Mouse (Mus musculus) liver, postnatal 0 days (tissue): ENCODE measurements around the gene Trim2. TPM values are rescaled to one million over a fixed set of nuclear protein-coding genes. Genes with fewer than 3 reads are reported as not detected.

Experiments
- ATAC-seq: fragments of 200-750 bp; cut with Nextera tagmentation; 2 replicates; pipeline ENCODE4 v1.8.0; 2017; ENCODE audit warnings: mild to moderate bottlenecking, moderate library complexity
- DNase-seq: peaks from one replicate; pipeline ENCODE4 v3.0.0-alpha.2; 2016
- H3K27ac ChIP-seq: fragments of 300-500 bp; sonication (generic); 2 replicates; pipeline ENCODE4 v1.5.1; 2014; ENCODE audit warnings: antibody characterized with exemption, moderate library complexity, mild to moderate bottlenecking, low read depth
- H3K27me3 ChIP-seq: fragments of 300-500 bp; sonication (generic); 2 replicates; pipeline ENCODE4 v1.6.1; 2014; ENCODE audit warnings: low read length, control low read depth, mixed read lengths; ENCODE audit not compliant: insufficient read depth
- H3K36me3 ChIP-seq: fragments of 300-500 bp; sonication (generic); replicated peaks from 2 replicates; pipeline ENCODE4 v1.6.1; 2014; ENCODE audit warnings: mild to moderate bottlenecking, control low read depth, low read length, moderate library complexity, mixed read lengths; ENCODE audit not compliant: insufficient read depth
- H3K4me1 ChIP-seq: fragments of 300-500 bp; sonication (generic); 2 replicates; pipeline ENCODE4 v1.6.1; 2014; ENCODE audit warnings: antibody characterized with exemption, mild to moderate bottlenecking, control low read depth; ENCODE audit not compliant: insufficient read depth
- H3K4me2 ChIP-seq: fragments of 300-500 bp; sonication (generic); 2 replicates; pipeline ENCODE4 v1.6.1; 2014; ENCODE audit warnings: low read depth, mild to moderate bottlenecking, low read length, moderate library complexity, mixed read lengths
- H3K4me3 ChIP-seq: fragments of 300-500 bp; sonication (generic); 2 replicates; pipeline ENCODE4 v1.5.1; 2014; ENCODE audit warnings: low read depth, low read length
- H3K9ac ChIP-seq: fragments of 300-500 bp; sonication (generic); replicated peaks from 2 replicates; pipeline ENCODE4 v1.6.1; 2014; ENCODE audit warnings: mild to moderate bottlenecking, moderate library complexity
- H3K9me3 ChIP-seq: fragments of 300-500 bp; sonication (generic); 2 replicates; pipeline ENCODE4 v1.6.1; 2016; ENCODE audit warnings: mild to moderate bottlenecking, control low read depth, low read length, mixed read lengths
- CTCF ChIP-seq: sonication (generic); IDR thresholded peaks from 2 replicates; pipeline ENCODE4 v1.5.1; 2016; ENCODE audit warnings: antibody characterized with exemption, low read depth
- EP300 ChIP-seq: IDR thresholded peaks from 2 replicates; pipeline ENCODE4 v1.6.1; 2016; ENCODE audit warnings: antibody characterized with exemption, low read depth, mild to moderate bottlenecking
- WGBS: fragments of 180-500 bp; shearing (Covaris S2); extraction: QIAGEN DNeasy Blood & Tissue Kit; methylation state at CpG from one replicate; pipeline ENCODE4 v1.1.7; 2014; ENCODE audit not compliant: insufficient replicate concordance; 5-methylcytosine and 5-hydroxymethylcytosine counted together
- polyA plus RNA-seq: library from polyadenylated mRNA; unstranded; fragments of >200 nt; fragmentation: Nextera tagmentation; extraction: Ambion mirVana; gene quantifications from 2 replicates; pipeline ENCODE4 v1.2.1, GENCODE M21; 2015

Trim2 gene
- polyA plus RNA-seq, 1 experiment from 2014 or later, result 2.7 TPM

- Histone ChIP-seq H3K27me3 (peaks cover 16% of the 10 kb centered on the region), H3K4me2 (peak overlapping the region; percentile 57), H3K27ac (no peak overlapping the region), H3K4me3 (peak overlapping the region; percentile 17; the same call in 1 of the 2 replicates), H3K36me3 (no peaks in the 10 kb centered on the region), H3K9ac (no peak overlapping the region), H3K9me3 (no peaks in the 10 kb centered on the region), H3K4me1 (peaks cover 5% of the 10 kb centered on the region; the same call in 1 of the 2 replicates)
- ATAC-seq, result no peak
- no peak for DNase-seq
- WGBS, result 13% methylated on average over 9 of the region's 9 CpGs
- TF ChIP-seq EP300, result no peak
- TF ChIP-seq CTCF, result no peak
Observed at GRCm38 (mm10) chr3:84220326-84220725, 86.4 kb downstream of the Trim2 start.

GRCm38 (mm10) chr3:84219720-84220273 lies 86.9 kb downstream of the Trim2 start:
- TF ChIP-seq EP300 (no peak), CTCF (no peak)
- Histone ChIP-seq H3K4me2 (peak overlapping the region; percentile 57; the same call in 1 of the 2 replicates), H3K4me1 (peaks cover 9% of the 10 kb centered on the region; the same call in 1 of the 2 replicates), H3K4me3 (no peak overlapping the region), H3K27me3 (peaks cover 16% of the 10 kb centered on the region), H3K9me3 (no peaks in the 10 kb centered on the region), H3K27ac (no peak overlapping the region), H3K9ac (no peak overlapping the region), H3K36me3 (no peaks in the 10 kb centered on the region)
- WGBS, result 21% methylated on average over 9 of the region's 9 CpGs
- DNase-seq (no peak), ATAC-seq (no peak)

GRCm38 (mm10) chr3:84219166-84219710 lies 87.4 kb downstream of the Trim2 start:
- TF ChIP-seq CTCF, result no peak
- H3K9ac ChIP-seq, result no peak overlapping the region
- H3K36me3 ChIP-seq, result no peaks in the 10 kb centered on the region
- H3K4me1 ChIP-seq, result peaks cover 14% of the 10 kb centered on the region; the same call in 1 of the 2 replicates
- WGBS, result 16% methylated on average over 2 of the region's 2 CpGs
- H3K9me3 ChIP-seq, result no peaks in the 10 kb centered on the region
- no peak overlapping the region for H3K27ac ChIP-seq
- ATAC-seq (no peak), DNase-seq (no peak)
- peaks cover 16% of the 10 kb centered on the region for H3K27me3 ChIP-seq
- no peak overlapping the region for H3K4me2 ChIP-seq
- H3K4me3 ChIP-seq, result no peak overlapping the region

- DNase-seq (no peak), ATAC-seq (no peak)
- H3K4me3 ChIP-seq, result no peak overlapping the region
- H3K36me3 ChIP-seq, result no peaks in the 10 kb centered on the region
- TF ChIP-seq EP300, result no peak
- no peak for TF ChIP-seq CTCF
- H3K9me3 ChIP-seq, result no peaks in the 10 kb centered on the region
- no peak overlapping the region for H3K4me2 ChIP-seq
- H3K9ac ChIP-seq, result no peak overlapping the region
- H3K27me3 ChIP-seq, result peaks cover 16% of the 10 kb centered on the region
- H3K4me1 ChIP-seq, result peaks cover 14% of the 10 kb centered on the region; the same call in 1 of the 2 replicates
- H3K27ac ChIP-seq, result no peak overlapping the region
- 77% methylated on average over 2 of the region's 2 CpGs for whole genome bisulfite sequencing
Observed at GRCm38 (mm10) chr3:84218498-84218897, 88.2 kb downstream of the Trim2 start.

GRCm38 (mm10) chr3:84217961-84218351 lies 88.7 kb downstream of the Trim2 start:
- no peak overlapping the region for H3K9ac ChIP-seq
- H3K4me1 ChIP-seq, result peaks cover 14% of the 10 kb centered on the region; the same call in 1 of the 2 replicates
- DNase-seq (no peak), ATAC-seq (no peak)
- no peak overlapping the region for H3K4me3 ChIP-seq
- TF ChIP-seq EP300 (no peak), CTCF (no peak)
- H3K4me2 ChIP-seq, result no peak overlapping the region
- H3K27me3 ChIP-seq, result peaks cover 16% of the 10 kb centered on the region
- H3K9me3 ChIP-seq, result no peaks in the 10 kb centered on the region
- H3K36me3 ChIP-seq, result no peaks in the 10 kb centered on the region
- WGBS, result 72% methylated on average over 4 of the region's 4 CpGs
- no peak overlapping the region for H3K27ac ChIP-seq

- Histone ChIP-seq H3K4me1 (peaks cover 14% of the 10 kb centered on the region; the same call in 1 of the 2 replicates), H3K9me3 (no peaks in the 10 kb centered on the region), H3K4me2 (no peak overlapping the region), H3K27ac (no peak overlapping the region), H3K36me3 (no peaks in the 10 kb centered on the region), H3K9ac (no peak overlapping the region), H3K4me3 (no peak overlapping the region), H3K27me3 (peaks cover 16% of the 10 kb centered on the region)
- no peak for DNase-seq
- no peak for TF ChIP-seq EP300
- TF ChIP-seq CTCF, result no peak
- 72% methylated on average over 12 of the region's 12 CpGs for WGBS
- ATAC-seq, result no peak
Observed at GRCm38 (mm10) chr3:84217118-84217960, 89.3 kb downstream of the Trim2 start.
